Mouse (Mus musculus) CD4-positive, CD25-positive, alpha-beta regulatory T cell, adult 2 months (primary cell): Measurements from ENCODE around the gene Slc22a5.

ENCODE experiments used
- DNase-seq: peaks from one replicate; pipeline ENCODE4 v3.0.0-alpha.2; 2012; ENCODE audit warnings: low read depth, low spot score

The Slc22a5 gene

GRCm38 (mm10) chr11:53841514-53841913 lies 49.9 kb downstream of the Slc22a5 start:
- no peak for DNase-seq

GRCm38 (mm10) chr11:53839663-53840642 lies 51.5 kb downstream of the Slc22a5 start:
- DNase-seq = peak; percentile 46

GRCm38 (mm10) chr11:53839147-53839546 lies 52.3 kb downstream of the Slc22a5 start:
- DNase-seq = peak; percentile 64

GRCm38 (mm10) chr11:53837731-53838130 lies 53.7 kb downstream of the Slc22a5 start:
- no peak for DNase-seq

GRCm38 (mm10) chr11:53835379-53836010 lies 56.0 kb downstream of the Slc22a5 start:
- DNase-seq = no peak

GRCm38 (mm10) chr11:53825409-53825808 lies 66.1 kb downstream of the Slc22a5 start:
- no peak for DNase-seq

GRCm38 (mm10) chr11:53821945-53822338 lies 69.5 kb downstream of the Slc22a5 start:
- DNase-seq = no peak

GRCm38 (mm10) chr11:53821230-53821944 lies 70.1 kb downstream of the Slc22a5 start:
- DNase-seq = no peak

- no peak for DNase-seq
These were observed 70.8 kb downstream of the Slc22a5 start for GRCm38 (mm10) chr11:53820516-53821170.

GRCm38 (mm10) chr11:53819511-53819910 lies 71.9 kb downstream of the Slc22a5 start:
- DNase-seq = no peak

- DNase-seq = no peak
These were observed 72.7 kb downstream of the Slc22a5 start for GRCm38 (mm10) chr11:53818794-53819193.

GRCm38 (mm10) chr11:53816841-53817375 lies 74.6 kb downstream of the Slc22a5 start:
- no peak for DNase-seq

GRCm38 (mm10) chr11:53814810-53815209 lies 76.7 kb downstream of the Slc22a5 start:
- DNase-seq = no peak
